Mouse (Mus musculus) left cerebral cortex, adult 2 months (tissue): ENCODE measurements around the gene Vkorc1. TPM values are rescaled to one million over a fixed set of nuclear protein-coding genes. Genes with fewer than 3 reads are reported as not detected.

Experiments used
- DNase-seq, 2 experiments: peaks; one replicate each; pipeline ENCODE4 v3.0.0; 2021 to 2022; ENCODE audit warnings: low spot score in 2 of 2, mixed read lengths in 1 of 2; ENCODE audit errors: extremely low spot score in 1 of 2
- H3K27ac ChIP-seq: fragments of 200-600 bp; 2 replicates; pipeline ENCODE4 v1.8.1; 2022
- H3K4me3 ChIP-seq: fragments of 200-600 bp; 2 replicates; pipeline ENCODE4 v1.8.1; 2022
- CTCF ChIP-seq: fragments of 200-600 bp; IDR thresholded peaks from 2 replicates; pipeline ENCODE4 v1.8.1; 2022; ENCODE audit warnings: antibody characterized with exemption, mild to moderate bottlenecking, moderate library complexity
- intact Hi-C: fragments of 180-260 bp; cut with DNase I; formaldehyde crosslinking; loops from one replicate; pipeline ENCODE4 v1.15.1; 2025
- total RNA-seq, 2 experiments: library from RNA; stranded (reverse); gene quantifications; 2 replicates each; pipeline ENCODE4 v1.2.3; 2021

Gene Vkorc1
- total RNA-seq, 2 experiments from 2014 or later, result 22.0 to 23.4 TPM

GRCm38 (mm10) chr7:127870136-127870821 lies 25.1 kb downstream of the Vkorc1 start:
- no peak for DNase-seq
- Histone ChIP-seq H3K4me3 (no peak overlapping the region), H3K27ac (no peak overlapping the region)
- intact Hi-C loops, result no loop called here
- TF ChIP-seq CTCF, result peak; percentile 6

- Histone ChIP-seq H3K4me3 (no peak overlapping the region), H3K27ac (peak overlapping the region; percentile 58)
- no peak for TF ChIP-seq CTCF
- DNase-seq, result no peak
- intact Hi-C loops, result loop anchor here (2.0 kb wide), 1 partner anchor 16 kb away; no protein-coding TSS in a partner anchor
Measured at GRCm38 (mm10) chr7:127869149-127869810, 26.1 kb downstream of the Vkorc1 start.

- no peak for DNase-seq
- intact Hi-C loops, result loop anchor here (2.0 kb wide), 1 partner anchor 15 kb away; no protein-coding TSS in a partner anchor
- Histone ChIP-seq H3K27ac (peak overlapping the region; percentile 47), H3K4me3 (no peak overlapping the region)
- no peak for TF ChIP-seq CTCF
Measured at GRCm38 (mm10) chr7:127867641-127868040, 27.8 kb downstream of the Vkorc1 start.

GRCm38 (mm10) chr7:127866434-127866833 lies 29.0 kb downstream of the Vkorc1 start:
- no peak overlapping the region for H3K27ac ChIP-seq
- H3K4me3 ChIP-seq, result no peak overlapping the region
- no peak for DNase-seq
- intact Hi-C loops, result no loop called here
- no peak for TF ChIP-seq CTCF

GRCm38 (mm10) chr7:127858258-127858657 lies 37.2 kb downstream of the Vkorc1 start:
- intact Hi-C loops, result no loop called here
- DNase-seq, result no peak
- no peak overlapping the region for H3K27ac ChIP-seq
- H3K4me3 ChIP-seq, result no peak overlapping the region
- TF ChIP-seq CTCF, result no peak

- TF ChIP-seq CTCF, result no peak
- intact Hi-C loops, result no loop called here
- Histone ChIP-seq H3K4me3 (no peak overlapping the region), H3K27ac (no peak overlapping the region)
- DNase-seq, result no peak
Measured at GRCm38 (mm10) chr7:127850906-127851305, 44.5 kb downstream of the Vkorc1 start.

- Histone ChIP-seq H3K27ac (no peak overlapping the region), H3K4me3 (no peak overlapping the region)
- no peak for DNase-seq
- TF ChIP-seq CTCF, result no peak
- intact Hi-C loops, result no loop called here
Measured at GRCm38 (mm10) chr7:127849973-127850875, 45.2 kb downstream of the Vkorc1 start.

Other genes with a start within 250 kb of the Vkorc1 start
- gene Bcl7c, start 186.7 kb downstream of the Vkorc1 start, total RNA-seq, result 10 to 100 TPM; 32.7 to 39.9 TPM
- gene Ctf1, start 182.9 kb downstream of the Vkorc1 start, total RNA-seq, result 1 to 10 TPM; 2.8 to 3.8 TPM
- not detected for gene Ctf2, start 163.5 kb downstream of the Vkorc1 start, total RNA-seq
- gene Fbxl19, start 151.1 kb downstream of the Vkorc1 start, total RNA-seq, result 10 to 100 TPM; 72.4 to 81.5 TPM
- gene Orai3, start 125.8 kb downstream of the Vkorc1 start, total RNA-seq, result 10 to 100 TPM; 19.8 to 21.8 TPM
- 10 to 100 TPM; 48.8 to 55.2 TPM for gene Setd1a, start 118.9 kb downstream of the Vkorc1 start, total RNA-seq
- gene Gm49388, start 110.0 kb downstream of the Vkorc1 start, total RNA-seq, result 1 to 10 TPM; 4.2 to 4.3 TPM
- 1 to 10 TPM; 4.2 to 4.5 TPM for gene Hsd3b7, start 95.0 kb downstream of the Vkorc1 start, total RNA-seq
- gene Stx4a, start 71.3 kb downstream of the Vkorc1 start, total RNA-seq, result 10 to 100 TPM; 85.7 to 98.9 TPM
- gene Stx1b, start 71.1 kb downstream of the Vkorc1 start, total RNA-seq, result 100 to 1,000 TPM; 449 to 456 TPM
- gene Zfp646, start 19.4 kb downstream of the Vkorc1 start, total RNA-seq, result 10 to 100 TPM; 34.2 to 34.6 TPM
- gene Zfp668, start 18.8 kb downstream of the Vkorc1 start, total RNA-seq, result 10 to 100 TPM; 23.3 to 24.1 TPM
- gene Prss53, start 4.6 kb downstream of the Vkorc1 start, total RNA-seq, result 1 to 10 TPM; 2.1 to 2.8 TPM
- not detected for gene Gm21974, start 163 bp downstream of the Vkorc1 start, total RNA-seq
- 10 to 100 TPM; 38.5 to 39.9 TPM for gene Bckdk, start 8.5 kb upstream of the Vkorc1 start, total RNA-seq
- 10 to 100 TPM; 34.7 to 35.4 TPM for gene Kat8, start 16.9 kb upstream of the Vkorc1 start, total RNA-seq
- under 1 TPM; 0.26 to 0.38 TPM for gene Prss8, start 34.5 kb upstream of the Vkorc1 start, total RNA-seq
- 1 to 10 TPM; 8.5 to 9.8 TPM for gene Prss36, start 51.1 kb upstream of the Vkorc1 start, total RNA-seq
- gene Fus, start 71.8 kb upstream of the Vkorc1 start, total RNA-seq, result 100 to 1,000 TPM; 299 to 305 TPM
- gene Pycard, start 98.2 kb upstream of the Vkorc1 start, total RNA-seq, result 1 to 10 TPM; 1.5 to 3.7 TPM
- 1 to 10 TPM; 1.0 to 1.1 TPM for gene Trim72, start 108.3 kb upstream of the Vkorc1 start, total RNA-seq
- gene Itgam, start 167.0 kb upstream of the Vkorc1 start, total RNA-seq, result 10 to 100 TPM in 1 of 2 experiments, 1 to 10 TPM in 1; 9.2 to 10.9 TPM
- gene Gm49368, start 167.1 kb upstream of the Vkorc1 start, total RNA-seq, result not detected
- gene Itgax, start 233.9 kb upstream of the Vkorc1 start, total RNA-seq, result under 1 TPM in 1 of 2 experiments, not detected in 1; 0.07 TPM